Mouse (Mus musculus): ENCODE results near the gene Arsb. TPM values are rescaled to one million over a fixed set of nuclear protein-coding genes. Genes with fewer than 3 reads are reported as not detected.

The Arsb gene
- total RNA-seq, 2 experiments from 2014 or later: 83.4 to 88.0 TPM

- no peak for DNase-seq
These were observed 216.2 kb downstream of the Arsb start for GRCm38 (mm10) chr13:93987611-93988010.

GRCm38 (mm10) chr13:93989208-93989607 is 217.8 kb downstream of the Arsb start:
- DNase-seq: no peak

DNA sequence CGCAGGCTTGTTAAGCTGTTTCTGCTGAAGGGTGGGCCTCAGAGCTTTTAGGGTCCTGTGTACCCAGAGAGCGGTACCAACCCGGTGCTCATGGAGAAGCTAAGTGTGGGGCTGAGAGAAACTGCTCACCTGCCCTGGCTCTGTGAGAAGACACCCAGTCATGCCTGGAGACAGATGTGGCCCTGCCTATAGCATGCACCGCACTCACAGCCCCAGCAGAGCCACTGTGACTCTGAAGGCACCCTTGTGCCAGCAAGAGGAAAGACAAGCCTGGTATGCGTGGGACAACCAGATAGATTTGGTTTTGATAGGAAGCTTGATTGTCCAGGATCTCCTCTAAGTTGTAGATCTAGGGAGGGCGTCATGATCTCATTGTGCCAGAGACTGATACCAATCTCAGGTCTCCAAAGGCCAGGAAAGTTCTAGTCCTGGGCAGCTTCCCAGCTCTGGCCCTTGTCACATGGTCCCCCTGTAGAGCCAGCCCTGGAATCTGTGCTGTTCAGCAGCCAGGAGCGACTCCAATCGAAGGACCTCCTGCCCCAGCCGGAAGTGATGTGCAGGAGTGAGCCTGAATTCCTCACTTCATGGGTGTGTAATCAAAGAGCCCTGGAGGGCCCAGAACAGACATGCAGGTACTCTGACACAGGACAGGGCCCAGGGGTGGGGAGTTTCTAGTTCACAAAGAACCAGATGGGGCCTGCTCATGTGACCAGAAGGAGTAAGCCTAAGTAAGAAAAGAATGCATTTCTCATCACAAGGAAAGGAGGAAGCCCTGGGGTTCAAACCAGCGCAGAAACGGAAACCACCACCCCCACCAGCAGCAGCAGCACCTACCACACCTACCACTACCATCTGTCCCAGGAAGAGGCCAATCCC is 218.5 kb downstream of the Arsb start:
- DNase-seq: no peak

GRCm38 (mm10) chr13:93990841-93991240 is 219.4 kb downstream of the Arsb start:
- DNase-seq: no peak

- DNase-seq: no peak
These were observed 221.0 kb downstream of the Arsb start for GRCm38 (mm10) chr13:93992342-93992882.

Small RNA genes lying within 50 kb of the gene (microRNA-seq; reads per million reads assigned to microRNA genes)
- gene Gm25534 (0 reads per million in 2 experiments), gene Mir5624 (0 reads per million in 2 experiments)

Other genes with a start within 250 kb of the Arsb start
- gene Bhmt, start 133.7 kb upstream of the Arsb start, total RNA-seq (2021): not detected
- under 1 TPM; 0.27 to 0.40 TPM for gene Bhmt2, start 97.3 kb upstream of the Arsb start, total RNA-seq (2021)
- under 1 TPM; 0.20 to 0.32 TPM for gene Dmgdh, start 97.2 kb upstream of the Arsb start, total RNA-seq (2021)

All from layer of hippocampus, postnatal 36 days (tissue).